Mouse (Mus musculus): ENCODE measurements around the gene Hpse2.

- TF ChIP-seq CTCF (IDR thresholded peaks at IDR 0.05; ENCODE audit: insufficient read depth, low read depth, low read length): no peak
- TF ChIP-seq POLR2A (IDR thresholded peaks at IDR 0.05; ENCODE audit: insufficient read depth, low read depth, low read length): no peak
Measured at GRCm38 (mm10) chr19:42986315-42986701, 401.8 kb downstream of the Hpse2 start.

Data from olfactory bulb, adult 2 months (tissue).